Mouse (Mus musculus) colon, adult 2 months (tissue): ENCODE measurements around the gene Immp2l. TPM values are rescaled to one million over a fixed set of nuclear protein-coding genes. Genes with fewer than 3 reads are reported as not detected.

Experiments used
- polyA plus RNA-seq: library from polyadenylated mRNA; depleted of rRNA; stranded (reverse); fragments of >200 nt; gene quantifications from 2 replicates; pipeline ENCODE4 v1.2.3, GENCODE M21; 2012; rRNA removed

Immp2l gene
- 4.3 and 5.2 TPM in 2 replicates for polyA plus RNA-seq

DNA sequence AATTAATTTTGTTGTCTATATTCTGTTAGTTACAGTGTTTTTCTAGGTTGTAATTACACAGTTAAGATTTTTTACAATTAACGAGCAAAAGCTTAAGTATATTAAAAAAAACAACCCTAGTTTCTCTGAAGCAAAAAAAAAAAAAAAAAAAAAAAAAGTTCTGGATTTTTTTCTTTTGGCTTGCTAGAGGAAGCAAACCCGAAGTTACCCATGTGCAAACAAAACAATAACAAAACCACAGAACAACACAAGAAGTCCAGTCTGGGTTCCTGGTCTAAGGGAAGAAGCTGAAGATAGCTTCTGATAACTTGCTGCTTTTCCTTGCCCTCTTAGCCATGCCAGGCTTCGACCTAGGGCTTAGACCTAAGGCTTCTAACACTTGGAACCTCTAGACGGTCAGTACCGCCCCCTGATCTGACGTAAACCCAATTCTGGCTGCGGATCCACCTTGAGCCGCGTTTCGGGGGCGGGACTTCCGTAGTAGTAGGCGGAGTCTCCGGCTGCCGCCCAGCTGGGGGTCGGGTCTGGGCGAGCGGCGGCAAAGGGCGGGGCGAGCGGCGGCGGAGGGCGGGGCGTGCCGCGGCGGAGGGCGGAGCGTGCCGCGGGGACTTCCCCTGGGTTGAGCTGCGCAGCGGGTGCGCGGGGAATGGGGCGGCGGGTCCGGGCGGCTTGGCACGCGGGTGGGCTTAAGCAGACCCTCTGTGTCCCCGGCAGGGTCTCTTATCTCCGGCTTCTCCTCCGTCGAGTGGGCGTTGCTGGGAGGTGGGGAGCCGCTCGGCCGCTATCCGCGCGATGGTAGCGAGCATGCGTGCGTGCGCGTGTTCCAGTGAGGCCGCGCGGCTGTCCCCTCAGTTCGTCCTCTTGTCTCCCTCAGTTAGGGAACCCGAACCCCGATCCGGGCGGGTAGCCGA is at the start of gene Immp2l:
TSS of gene Immp2l (plus strand) at position 580 of the 911 bp plus-strand sequence.

DNA sequence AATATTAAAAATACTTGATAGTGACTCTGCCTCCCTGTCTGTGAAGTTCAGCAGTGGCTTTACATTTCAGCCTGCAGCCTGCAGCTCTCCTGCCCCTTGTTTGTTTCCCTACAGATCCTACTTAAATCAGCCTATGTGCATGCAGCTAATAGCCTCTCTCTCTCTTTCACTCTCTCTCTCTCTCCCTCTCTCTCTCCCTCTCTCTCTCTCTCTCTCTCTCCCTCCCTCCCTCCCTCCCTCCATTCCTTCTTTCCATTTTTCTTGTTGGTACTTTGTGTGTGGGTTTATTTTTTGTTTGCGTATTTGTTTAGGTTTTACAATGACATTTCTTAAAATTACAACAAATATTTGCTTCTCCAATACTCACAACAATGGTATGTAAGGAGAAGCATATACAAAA is 462.4 kb downstream of the Immp2l start, which contains the start of gene Lrrn3:
TSS of gene Lrrn3 (minus strand) at position 101 of the 400 bp plus-strand sequence.

